Mouse (Mus musculus): ENCODE data around the gene BC004004. TPM values are rescaled to one million over a fixed set of nuclear protein-coding genes. Genes with fewer than 3 reads are reported as not detected.
"Not testable (repeated sequence)": the region's sequence is repeated elsewhere in the genome, so short reads cannot be mapped to it uniquely, and the experiment has no call there.

Gene BC004004
- total and polyA plus RNA-seq, 3 experiments: 19.8 to 68.0 (median 51.7) TPM

DNA sequence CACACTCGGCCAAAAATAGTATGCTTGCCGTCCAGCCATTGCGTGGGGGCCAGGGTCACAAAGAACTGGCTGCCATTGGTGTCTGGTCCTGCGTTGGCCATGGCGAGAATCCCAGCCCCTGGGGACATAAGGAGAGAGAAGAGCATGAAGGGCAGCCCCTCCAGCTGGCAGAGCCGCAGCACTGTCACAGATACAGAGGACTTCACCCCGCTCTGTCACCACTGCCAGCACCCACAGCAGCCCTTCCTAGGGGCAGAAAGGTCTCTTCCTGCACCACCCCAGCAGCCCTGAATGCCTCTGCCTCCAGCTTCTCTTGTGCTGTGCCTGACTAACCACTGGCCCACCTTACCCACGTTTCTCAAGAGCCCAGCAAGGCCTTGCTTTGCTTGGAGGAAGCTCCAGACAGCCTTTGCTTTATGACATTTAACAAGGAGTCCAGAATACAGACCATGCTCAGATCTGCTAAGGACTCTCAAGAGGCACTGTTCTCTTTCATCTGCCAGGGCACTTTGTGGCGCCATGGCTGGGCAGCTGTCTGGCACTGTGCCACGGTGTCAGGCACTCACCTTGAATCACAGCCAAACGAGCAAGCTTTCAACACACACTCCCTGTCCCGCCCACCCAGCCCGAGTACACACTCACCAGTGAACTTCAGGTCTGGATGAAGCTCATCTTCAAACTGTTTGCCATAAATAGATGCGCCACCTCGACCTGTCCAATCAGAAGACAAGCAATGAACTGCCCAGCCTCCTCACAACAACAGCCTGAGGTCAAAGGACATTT is 16.8 kb upstream of the BC004004 start:
- peaks cover 47% of the 10 kb centered on the region for H3K4me1 ChIP-seq (ENCODE audit: insufficient read depth, low read depth, low read length)
- H3K27me3 ChIP-seq (ENCODE audit: insufficient read depth, low read length): no peaks in the 10 kb centered on the region
- no peak for ATAC-seq (ENCODE audit: extremely low read depth, insufficient number of reproducible peaks, low FRiP score, poor library complexity, severe bottlenecking)
- no peak for DNase-seq (ENCODE audit: low spot score)
- no peak overlapping the region for H3K4me3 ChIP-seq (ENCODE audit: low read depth, low read length)
- no peaks in the 10 kb centered on the region for H3K9me3 ChIP-seq (replicated peaks)
- no peak for TF ChIP-seq POLR2AphosphoS5 (IDR thresholded peaks at IDR 0.05; ENCODE audit: insufficient replicate concordance, low read depth, low read length)
- no peak for TF ChIP-seq TAL1 (conservative IDR thresholded peaks at IDR 0.05; ENCODE audit: low read depth, low read length)
- no peak for TF ChIP-seq GATA2 (IDR thresholded peaks at IDR 0.05; ENCODE audit: borderline replicate concordance, low read depth, low read length)
- no peak for TF ChIP-seq GATA1 (IDR thresholded peaks at IDR 0.05; ENCODE audit: borderline replicate concordance, low read length)
- no peak for TF ChIP-seq CTCF (IDR thresholded peaks at IDR 0.05; ENCODE audit: low read depth, low read length)
- peaks cover 86% of the 10 kb centered on the region for H3K36me3 ChIP-seq (replicated peaks)

DNA sequence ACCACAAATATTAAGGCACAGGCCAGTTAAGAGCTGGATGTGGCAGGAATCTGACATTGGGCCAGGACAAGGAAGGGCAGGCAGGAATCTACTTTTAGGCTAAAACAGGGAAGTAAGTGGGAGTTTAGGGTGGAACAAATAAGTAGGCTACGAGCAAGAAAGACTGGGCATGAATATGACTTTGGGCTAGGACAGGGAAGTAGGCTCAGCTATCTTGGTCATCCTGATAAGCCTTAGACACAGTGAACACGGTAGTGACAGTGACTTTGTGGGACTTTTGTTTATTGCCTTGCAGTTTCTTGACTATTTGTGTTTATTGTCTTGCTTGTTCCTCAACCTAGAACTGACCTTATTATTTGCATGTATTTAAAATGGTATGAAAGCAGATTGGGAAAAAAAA is 15.4 kb upstream of the BC004004 start:
- TF ChIP-seq GATA2 (IDR thresholded peaks at IDR 0.05; ENCODE audit: borderline replicate concordance, low read depth, low read length) (no peak), TAL1 (conservative IDR thresholded peaks at IDR 0.05; ENCODE audit: low read depth, low read length) (no peak), GATA1 (IDR thresholded peaks at IDR 0.05; ENCODE audit: borderline replicate concordance, low read length) (no peak)
- no peak for DNase-seq (ENCODE audit: low spot score)
- H3K36me3 ChIP-seq (replicated peaks): peaks cover 91% of the 10 kb centered on the region
- H3K9me3 ChIP-seq (replicated peaks): no peaks in the 10 kb centered on the region
- H3K27me3 ChIP-seq (ENCODE audit: insufficient read depth, low read length): no peaks in the 10 kb centered on the region
- H3K4me1 ChIP-seq (ENCODE audit: insufficient read depth, low read depth, low read length): peaks cover 61% of the 10 kb centered on the region
- ATAC-seq (ENCODE audit: extremely low read depth, insufficient number of reproducible peaks, low FRiP score, poor library complexity, severe bottlenecking): no peak
- no peak overlapping the region for H3K4me3 ChIP-seq (ENCODE audit: low read depth, low read length)

GRCm38 (mm10) chr17:29253684-29254083 is 14.9 kb upstream of the BC004004 start:
- no peaks in the 10 kb centered on the region for H3K27me3 ChIP-seq (ENCODE audit: insufficient read depth, low read length)
- DNase-seq (ENCODE audit: low spot score) (no peak), ATAC-seq (ENCODE audit: extremely low read depth, insufficient number of reproducible peaks, low FRiP score, poor library complexity, severe bottlenecking) (no peak)
- TF ChIP-seq GATA2 (IDR thresholded peaks at IDR 0.05; ENCODE audit: borderline replicate concordance, low read depth, low read length) (no peak), GATA1 (IDR thresholded peaks at IDR 0.05; ENCODE audit: borderline replicate concordance, low read length) (no peak), TAL1 (conservative IDR thresholded peaks at IDR 0.05; ENCODE audit: low read depth, low read length) (no peak), CTCF (IDR thresholded peaks at IDR 0.05; ENCODE audit: low read depth, low read length) (no peak), POLR2AphosphoS5 (IDR thresholded peaks at IDR 0.05; ENCODE audit: insufficient replicate concordance, low read depth, low read length) (no peak)
- H3K4me1 ChIP-seq (ENCODE audit: insufficient read depth, low read depth, low read length): peaks cover 65% of the 10 kb centered on the region
- H3K36me3 ChIP-seq (replicated peaks): peaks cover 91% of the 10 kb centered on the region
- peak overlapping the region; percentile 8; the same call in 1 of the 2 replicates for H3K4me3 ChIP-seq (ENCODE audit: low read depth, low read length)
- H3K9me3 ChIP-seq (replicated peaks): no peaks in the 10 kb centered on the region

DNA sequence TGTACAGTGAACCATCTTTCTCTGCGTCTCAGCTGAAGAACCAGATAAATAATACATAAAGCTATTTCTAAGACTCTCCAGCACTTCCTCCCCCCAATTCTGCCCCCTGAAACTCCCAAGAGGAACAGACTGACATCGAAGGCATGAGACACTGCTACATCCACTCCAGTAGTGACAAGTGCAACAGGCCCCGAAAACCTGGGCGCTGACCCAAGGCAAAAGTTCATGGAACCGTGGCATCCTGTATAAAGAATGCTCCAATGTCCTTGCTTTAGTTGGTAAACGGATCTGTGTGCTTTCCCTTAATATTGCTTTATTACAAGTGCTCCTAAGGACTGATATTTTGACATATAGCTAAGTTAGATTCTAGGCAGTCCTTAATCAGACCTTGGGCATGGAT is 13.8 kb upstream of the BC004004 start:
- not testable (repeated sequence) for DNase-seq (ENCODE audit: low spot score); H3K9me3 ChIP-seq (replicated peaks); H3K27me3 ChIP-seq (ENCODE audit: insufficient read depth, low read length); ATAC-seq (ENCODE audit: extremely low read depth, insufficient number of reproducible peaks, low FRiP score, poor library complexity, severe bottlenecking); H3K4me3 ChIP-seq (ENCODE audit: low read depth, low read length)
- Histone ChIP-seq H3K4me1 (ENCODE audit: insufficient read depth, low read depth, low read length) (peaks cover 74% of the 10 kb centered on the region), H3K36me3 (replicated peaks) (peaks cover 91% of the 10 kb centered on the region)

- DNase-seq (ENCODE audit: low spot score): no peak
- Histone ChIP-seq H3K9me3 (replicated peaks) (no peaks in the 10 kb centered on the region), H3K4me3 (ENCODE audit: low read depth, low read length) (peak overlapping the region; percentile 36; the same call in 1 of the 2 replicates), H3K4me1 (ENCODE audit: insufficient read depth, low read depth, low read length) (peaks cover 80% of the 10 kb centered on the region), H3K27me3 (ENCODE audit: insufficient read depth, low read length) (no peaks in the 10 kb centered on the region), H3K36me3 (replicated peaks) (peaks cover 92% of the 10 kb centered on the region)
- no peak for ATAC-seq (ENCODE audit: extremely low read depth, insufficient number of reproducible peaks, low FRiP score, poor library complexity, severe bottlenecking)
- no peak for TF ChIP-seq CTCF (IDR thresholded peaks at IDR 0.05; ENCODE audit: low read depth, low read length)
Observed at GRCm38 (mm10) chr17:29256507-29256906, 12.1 kb upstream of the BC004004 start.

GRCm38 (mm10) chr17:29257001-29257511 is 11.5 kb upstream of the BC004004 start:
- Histone ChIP-seq H3K27me3 (ENCODE audit: insufficient read depth, low read length) (no peaks in the 10 kb centered on the region), H3K4me1 (ENCODE audit: insufficient read depth, low read depth, low read length) (peaks cover 83% of the 10 kb centered on the region), H3K4me3 (ENCODE audit: low read depth, low read length) (peak overlapping the region; percentile 36; the same call in 1 of the 2 replicates), H3K9me3 (replicated peaks) (no peaks in the 10 kb centered on the region), H3K36me3 (replicated peaks) (peaks cover 91% of the 10 kb centered on the region)
- DNase-seq (ENCODE audit: low spot score) (no peak), ATAC-seq (ENCODE audit: extremely low read depth, insufficient number of reproducible peaks, low FRiP score, poor library complexity, severe bottlenecking) (no peak)
- TF ChIP-seq GATA2 (IDR thresholded peaks at IDR 0.05; ENCODE audit: borderline replicate concordance, low read depth, low read length): no peak
- no peak for TF ChIP-seq POLR2AphosphoS5 (IDR thresholded peaks at IDR 0.05; ENCODE audit: insufficient replicate concordance, low read depth, low read length)
- no peak for TF ChIP-seq GATA1 (IDR thresholded peaks at IDR 0.05; ENCODE audit: borderline replicate concordance, low read length)
- TF ChIP-seq TAL1 (conservative IDR thresholded peaks at IDR 0.05; ENCODE audit: low read depth, low read length): no peak
- no peak for TF ChIP-seq CTCF (IDR thresholded peaks at IDR 0.05; ENCODE audit: low read depth, low read length)

Data from G1E (cell line).